Mouse (Mus musculus) Patski (cell line): ENCODE results near the gene Myom3. TPM values are rescaled to one million over a fixed set of nuclear protein-coding genes. Genes with fewer than 3 reads are reported as not detected.

Experiments used
- ATAC-seq: fragments of 100-300 bp; one replicate; pipeline ENCODE4 v1.8.0; 2021
- CTCF ChIA-PET: fragments of 350-600 bp; sonication (Branson Sonifier 250); formaldehyde crosslinking; loops from one replicate; lab custom pipeline; 2022; ENCODE audit warnings: inconsistent platforms; lab: Charles Lee
- POLR2A ChIA-PET: fragments of 350-600 bp; sonication (Branson Sonifier 250); formaldehyde crosslinking; loops from one replicate; lab custom pipeline; 2022; ENCODE audit warnings: antibody characterized with exemption, inconsistent platforms; lab: Charles Lee
- DNase-seq: peaks from one replicate; pipeline ENCODE4 v3.0.0-alpha.2; 2011; ENCODE audit warnings: low read depth, low spot score
- H3K27me3 ChIP-seq: fragments of 371-371 bp; one replicate; pipeline ENCODE4 v1.5.1; 2021
- CTCF ChIP-seq: fragments of 100-300 bp; IDR thresholded peaks from one replicate; pipeline ENCODE4 v1.5.1; 2021
- in situ Hi-C: fragments of 300-500 bp; cut with MboI; formaldehyde crosslinking; loops from 3 replicates; pipeline ENCODE4 v1.11.1; 2018; ENCODE audit warnings: low pct_unique_long_range_greater_than_20kb, mixed read lengths
- polyA plus RNA-seq: library from polyadenylated mRNA; unstranded; gene quantifications from one replicate; pipeline ENCODE4 v1.2.3, GENCODE M21; 2021

The Myom3 gene
- polyA plus RNA-seq, 1 experiment from 2014 or later = 0.18 TPM

GRCm38 (mm10) chr4:135833301-135834123, 74.0 kb downstream of the Myom3 start:
- DNase-seq (no peak), ATAC-seq (no peak)
- ChIA-PET POLR2A (no interaction called here), CTCF (no interaction called here)
- no peak for TF ChIP-seq CTCF
- in situ Hi-C loops = no loop called here
- H3K27me3 ChIP-seq = no peaks in the 10 kb centered on the region

DNA sequence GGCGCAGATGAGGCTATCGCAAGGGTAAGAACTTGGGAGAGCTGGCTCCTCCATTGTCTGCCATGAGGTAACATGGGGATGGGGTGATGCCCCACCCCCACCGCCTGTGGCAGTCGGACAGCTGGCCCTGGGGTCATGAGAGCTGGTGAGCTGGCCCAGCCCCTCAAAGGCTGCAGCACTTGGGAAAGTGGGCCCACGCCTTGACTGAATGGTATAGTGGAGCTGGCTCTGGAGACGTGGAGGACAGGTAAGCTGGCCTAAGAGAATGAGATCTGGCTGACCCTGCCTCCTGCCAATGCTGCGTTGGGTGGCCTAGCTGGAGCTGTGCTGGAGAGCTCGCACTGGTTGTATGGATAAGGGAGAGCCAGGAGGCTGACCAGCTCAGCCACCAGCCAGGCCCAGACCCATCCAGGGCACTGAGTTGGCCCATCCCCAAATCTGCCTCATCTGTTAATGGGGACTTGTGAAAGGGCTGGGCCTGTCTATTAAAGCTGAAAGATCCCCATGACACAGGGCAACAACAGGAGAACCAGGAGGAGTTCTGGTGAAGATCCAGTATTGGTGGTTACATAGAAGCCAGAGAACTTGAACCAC, 74.7 kb downstream of the Myom3 start:
- ATAC-seq = no peak
- no peaks in the 10 kb centered on the region for H3K27me3 ChIP-seq
- CTCF ChIA-PET = no interaction called here
- TF ChIP-seq CTCF = no peak
- in situ Hi-C loops = no loop called here
- no peak for DNase-seq
- POLR2A ChIA-PET = no interaction called here

GRCm38 (mm10) chr4:135838925-135839292, 79.4 kb downstream of the Myom3 start:
- ChIA-PET CTCF (no interaction called here), POLR2A (no interaction called here)
- H3K27me3 ChIP-seq = no peaks in the 10 kb centered on the region
- ATAC-seq (no peak), DNase-seq (no peak)
- in situ Hi-C loops = no loop called here
- no peak for TF ChIP-seq CTCF

- ChIA-PET CTCF (no interaction called here), POLR2A (interaction anchor here (0.6 kb wide), 1 partner anchor 16 kb away, joined by 3 read pairs; the partner anchor contains the start of gene Srsf10)
- in situ Hi-C loops = no loop called here
- DNase-seq (no peak), ATAC-seq (no peak)
- no peak for TF ChIP-seq CTCF
- no peaks in the 10 kb centered on the region for H3K27me3 ChIP-seq
Measured at GRCm38 (mm10) chr4:135839293-135840011, 79.9 kb downstream of the Myom3 start.

GRCm38 (mm10) chr4:135844400-135844799, 84.9 kb downstream of the Myom3 start:
- in situ Hi-C loops = no loop called here
- CTCF ChIA-PET = no interaction called here

GRCm38 (mm10) chr4:135847581-135847980, 88.1 kb downstream of the Myom3 start:
- DNase-seq = no peak
- ChIA-PET POLR2A (no interaction called here), CTCF (no interaction called here)
- ATAC-seq = no peak
- TF ChIP-seq CTCF = no peak
- in situ Hi-C loops = no loop called here
- no peaks in the 10 kb centered on the region for H3K27me3 ChIP-seq

More at GRCm38 (mm10) chr4:135844400-135844799, 84.9 kb downstream of the Myom3 start:
- DNase-seq = no peak
- POLR2A ChIA-PET = no interaction called here
- TF ChIP-seq CTCF = no peak
- ATAC-seq = no peak
- H3K27me3 ChIP-seq = no peaks in the 10 kb centered on the region

DNA sequence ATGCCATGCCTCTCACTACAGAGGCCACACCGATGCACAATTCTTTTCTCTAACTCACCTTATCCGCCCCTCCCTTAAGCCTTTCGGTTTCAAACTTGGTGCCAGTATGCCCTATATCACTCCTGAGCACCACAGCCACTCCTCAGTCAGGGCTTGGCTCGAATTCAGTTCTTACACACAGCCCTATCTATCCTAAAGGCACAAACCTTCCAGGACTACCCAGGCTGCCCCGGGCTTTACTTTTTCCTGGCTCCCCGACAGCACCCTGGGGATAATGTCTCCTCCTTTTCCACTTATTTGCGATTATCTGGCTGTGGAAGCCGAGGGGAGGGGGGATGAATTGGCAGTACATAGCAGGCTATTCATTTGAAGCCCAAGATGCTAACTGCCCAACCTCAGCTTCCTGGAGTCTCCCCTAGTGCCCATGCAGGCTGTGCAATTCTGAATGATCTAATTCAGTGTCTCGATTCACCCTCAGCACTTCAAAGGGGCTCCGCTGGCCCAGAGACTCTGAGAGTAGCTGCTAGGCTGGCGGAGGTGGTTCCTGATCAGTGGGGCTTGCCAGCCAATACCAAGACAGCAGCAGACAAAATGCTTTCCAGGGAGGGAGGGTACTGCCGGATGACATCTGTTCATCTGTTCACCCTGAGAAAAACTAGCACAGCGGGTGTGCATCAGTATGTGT, 91.0 kb downstream of the Myom3 start:
- ChIA-PET CTCF (interaction anchor here (1.3 kb wide), 1 partner anchor 9 kb away, joined by 3 read pairs; no protein-coding TSS in a partner anchor), POLR2A (no interaction called here)

DNA sequence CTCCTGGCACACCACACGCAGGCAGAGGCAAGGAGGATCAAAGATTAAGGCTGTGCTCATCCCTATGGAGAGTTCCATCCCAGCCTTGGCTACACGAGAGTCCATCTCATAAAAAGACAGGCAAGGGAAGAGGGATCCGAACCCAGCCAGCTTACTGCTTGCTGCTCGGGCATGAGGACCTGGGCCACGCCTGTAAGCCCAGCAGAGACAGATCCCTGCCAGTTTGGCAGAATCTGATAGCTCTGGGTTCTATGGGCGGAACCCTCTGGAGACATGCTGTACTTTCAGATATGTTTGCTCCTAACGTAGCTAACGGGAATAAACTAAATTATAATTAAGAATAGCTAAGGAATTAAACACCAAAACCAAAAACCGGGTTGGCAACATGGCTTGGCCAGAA, 92.4 kb downstream of the Myom3 start:
- CTCF ChIA-PET = interaction anchor here (1.3 kb wide), 1 partner anchor 8 kb away, joined by 3 read pairs; no protein-coding TSS in a partner anchor
- no peaks in the 10 kb centered on the region for H3K27me3 ChIP-seq
- ATAC-seq (no peak), DNase-seq (no peak)
- POLR2A ChIA-PET = no interaction called here
- TF ChIP-seq CTCF = no peak
- in situ Hi-C loops = no loop called here

More for the DNA sequence above, 91.0 kb downstream of the Myom3 start:
- in situ Hi-C loops = no loop called here
- DNase-seq (no peak), ATAC-seq (no peak)
- TF ChIP-seq CTCF = no peak
- H3K27me3 ChIP-seq = no peaks in the 10 kb centered on the region

DNA sequence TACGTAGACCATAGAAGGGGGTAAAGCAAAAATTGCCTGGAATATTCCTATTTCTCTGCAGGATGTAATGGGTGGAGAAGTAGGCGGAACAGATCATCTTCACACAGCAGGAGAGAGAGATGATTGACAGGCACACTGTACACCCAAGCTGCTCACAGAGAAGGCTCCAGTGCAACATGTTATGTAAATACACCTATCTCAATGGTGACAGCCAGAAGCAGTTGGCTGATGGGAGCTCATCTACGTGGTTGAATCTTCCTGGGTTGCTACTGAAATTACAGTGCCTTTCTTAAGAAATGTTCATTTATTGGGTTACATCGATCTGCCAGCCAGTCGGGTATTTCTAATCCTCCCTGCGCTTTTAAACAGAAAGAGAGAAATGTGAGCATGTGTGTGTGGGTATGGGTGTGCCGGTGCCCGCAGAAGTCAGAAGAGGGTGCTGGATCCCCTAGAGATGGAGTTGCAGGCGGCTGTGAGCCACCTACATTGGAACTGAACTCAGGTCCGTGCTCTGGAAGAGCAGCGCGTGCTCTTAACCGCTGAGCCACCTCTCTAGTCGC, 94.6 kb downstream of the Myom3 start:
- ChIA-PET POLR2A (no interaction called here), CTCF (no interaction called here)
- no peak for ATAC-seq
- H3K27me3 ChIP-seq = no peaks in the 10 kb centered on the region
- no peak for TF ChIP-seq CTCF
- in situ Hi-C loops = no loop called here
- DNase-seq = no peak

- no peak for DNase-seq
- no peaks in the 10 kb centered on the region for H3K27me3 ChIP-seq
- in situ Hi-C loops = no loop called here
- no peak for TF ChIP-seq CTCF
- ChIA-PET POLR2A (interaction anchor here (0.5 kb wide), 1 partner anchor 926 kb away, joined by 3 read pairs; no protein-coding TSS in a partner anchor), CTCF (no interaction called here)
- ATAC-seq = no peak
Measured at GRCm38 (mm10) chr4:135854630-135855029, 95.1 kb downstream of the Myom3 start.
